Mouse (Mus musculus): ENCODE data around the gene Nbeal1. TPM values are rescaled to one million over a fixed set of nuclear protein-coding genes. Genes with fewer than 3 reads are reported as not detected.

Nbeal1 gene
- 6.2 and 6.4 TPM in 2 replicates for polyA plus RNA-seq (2012; rRNA removed)

DNA sequence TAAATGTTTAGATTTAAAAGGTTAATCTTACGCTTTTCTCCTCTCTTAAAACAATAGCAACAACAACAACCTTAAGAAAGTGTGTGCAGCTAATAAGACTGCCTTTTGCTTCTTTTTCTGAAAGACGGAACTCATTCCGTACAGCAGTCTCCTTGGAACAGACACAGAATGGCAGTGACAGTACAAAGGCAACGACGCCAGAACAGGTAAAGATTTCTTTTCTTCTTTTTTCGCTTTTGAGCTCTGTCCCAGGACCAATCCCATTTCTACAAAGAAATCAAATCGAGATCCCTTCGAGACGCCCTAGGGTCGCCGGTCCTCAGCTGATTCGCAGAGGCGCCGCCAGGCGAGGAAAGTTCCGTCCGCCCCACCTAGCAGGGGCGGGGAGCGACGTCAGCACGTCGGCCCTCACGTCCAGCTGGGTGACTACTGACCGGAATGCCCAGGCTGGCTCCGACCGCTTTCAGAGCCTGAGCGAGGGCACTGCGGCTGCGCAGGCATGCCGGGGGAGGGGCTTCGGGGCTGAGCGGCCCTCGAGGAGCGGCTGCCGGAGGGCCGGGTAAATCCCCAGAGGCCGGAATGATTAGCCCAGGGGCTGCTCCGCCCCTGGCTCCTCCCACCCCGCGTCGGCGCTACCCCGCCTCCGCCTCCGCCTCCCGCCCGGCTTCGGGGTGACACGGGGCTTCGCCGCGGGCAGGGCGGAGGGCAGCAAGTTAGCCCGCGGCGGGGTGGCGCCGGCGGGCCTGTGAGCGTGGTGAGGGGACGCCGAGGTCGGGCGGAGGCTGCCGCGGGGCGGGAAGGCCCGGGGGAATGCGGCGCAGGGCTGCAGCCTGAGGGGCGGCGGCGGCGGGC is at the start of gene Nbeal1:
Gene Nbeal1 (plus strand): TSS at position 668 of the 852 bp plus-strand sequence.

GRCm38 (mm10) chr1:60342808-60343629 is 162.6 kb downstream of the Nbeal1 start, which contains the start of gene Cyp20a1:
Cyp20a1 (plus strand) TSS chr1:60343323.

Other genes with a start within 250 kb of the Nbeal1 start
- 19.8 and 21.6 TPM in 2 replicates for gene Ica1l, start 137.4 kb upstream of the Nbeal1 start, polyA plus RNA-seq (2012; rRNA removed)
- gene Carf, start 82.4 kb upstream of the Nbeal1 start, polyA plus RNA-seq (2012; rRNA removed): 8.6 and 9.8 TPM in 2 replicates
- gene Wdr12, start 82.0 kb upstream of the Nbeal1 start, polyA plus RNA-seq (2012; rRNA removed): 19.0 and 21.9 TPM in 2 replicates
- 14.5 and 16.7 TPM in 2 replicates for gene Cyp20a1, start 162.7 kb downstream of the Nbeal1 start, polyA plus RNA-seq (2012; rRNA removed)
- gene Abi2, start 229.0 kb downstream of the Nbeal1 start, polyA plus RNA-seq (2012; rRNA removed): 54.0 and 58.9 TPM in 2 replicates